Mouse (Mus musculus) erythroid progenitor cell, adult 5-6 weeks (primary cell): ENCODE data around the gene Anxa5. TPM values are rescaled to one million over a fixed set of nuclear protein-coding genes. Genes with fewer than 3 reads are reported as not detected.

Experiments
- ATAC-seq: replicated peaks from 2 replicates; pipeline ENCODE4 v1.8.0; 2016; ENCODE audit warnings: moderate number of reproducible peaks, mild to moderate bottlenecking, moderate TSS enrichment, inconsistent platforms; ENCODE audit not compliant: poor library complexity, low FRiP score, severe bottlenecking
- total RNA-seq, 2 experiments: library from RNA; stranded (forward) in 1 of 2; stranded (reverse) in 1 of 2; fragments of 150-400 nt in 1 of 2; fragments of 186-747, 209-891 nt in 1 of 2; gene quantifications; 2 replicates each; pipeline versions ENCODE4 v1.2.3 to v1.2.4; 2015 to 2017; ENCODE audit warnings: low replicate concordance in 2 of 2

The Anxa5 gene
- total RNA-seq, 2 experiments from 2014 or later, result 26.9 to 66.2 TPM

GRCm38 (mm10) chr3:36489590-36489910 lies 13.9 kb upstream of the Anxa5 start:
- ATAC-seq, result no peak

GRCm38 (mm10) chr3:36488899-36489589 lies 13.3 kb upstream of the Anxa5 start:
- ATAC-seq, result no peak

- ATAC-seq, result no peak
These were observed 12.7 kb upstream of the Anxa5 start for GRCm38 (mm10) chr3:36488367-36488766.

- no peak for ATAC-seq
These were observed 11.2 kb upstream of the Anxa5 start for GRCm38 (mm10) chr3:36486881-36487280.

- ATAC-seq, result no peak
These were observed 10.5 kb upstream of the Anxa5 start for GRCm38 (mm10) chr3:36486176-36486575.

- no peak for ATAC-seq
These were observed 8.6 kb upstream of the Anxa5 start for GRCm38 (mm10) chr3:36484292-36484691.

- ATAC-seq, result no peak
These were observed 7.2 kb upstream of the Anxa5 start for GRCm38 (mm10) chr3:36482940-36483339.

- ATAC-seq, result no peak
These were observed 6.1 kb upstream of the Anxa5 start for GRCm38 (mm10) chr3:36481776-36482193.

GRCm38 (mm10) chr3:36480486-36480885 lies 4.8 kb upstream of the Anxa5 start:
- ATAC-seq, result no peak

- no peak for ATAC-seq
These were observed 3.1 kb upstream of the Anxa5 start for GRCm38 (mm10) chr3:36478776-36479175.

- no peak for ATAC-seq
These were observed 814 bp upstream of the Anxa5 start for GRCm38 (mm10) chr3:36476261-36477155.

- ATAC-seq, result no peak
These were observed 683 bp downstream of the Anxa5 start for GRCm38 (mm10) chr3:36474938-36475483.

- ATAC-seq, result no peak
These were observed 1.3 kb downstream of the Anxa5 start for GRCm38 (mm10) chr3:36474421-36474820.

- ATAC-seq, result no peak
These were observed 2.5 kb downstream of the Anxa5 start for GRCm38 (mm10) chr3:36473222-36473621.

- ATAC-seq, result no peak
These were observed 3.8 kb downstream of the Anxa5 start for GRCm38 (mm10) chr3:36471856-36472255.

- no peak for ATAC-seq
These were observed 6.8 kb downstream of the Anxa5 start for GRCm38 (mm10) chr3:36468871-36469270.

- no peak for ATAC-seq
These were observed 8.1 kb downstream of the Anxa5 start for GRCm38 (mm10) chr3:36467632-36468031.

GRCm38 (mm10) chr3:36465538-36465937 lies 10.2 kb downstream of the Anxa5 start:
- ATAC-seq, result no peak

GRCm38 (mm10) chr3:36462348-36462747 lies 13.3 kb downstream of the Anxa5 start:
- ATAC-seq, result no peak

GRCm38 (mm10) chr3:36461819-36462218 lies 13.9 kb downstream of the Anxa5 start:
- ATAC-seq, result no peak

- no peak for ATAC-seq
These were observed 15.0 kb downstream of the Anxa5 start for GRCm38 (mm10) chr3:36460717-36461116.
